Mouse (Mus musculus): ENCODE results near the gene Was.

- TF ChIP-seq MYC (IDR thresholded peaks at IDR 0.05; ENCODE audit: low read depth, low read length): no peak
- TF ChIP-seq CTCF (IDR thresholded peaks at IDR 0.05 in 2 of 3, conservative IDR thresholded peaks at IDR 0.05 in 1 of 3; ENCODE audit: control insufficient read depth in 1 of 3, insufficient read depth in 1 of 3, low read depth in 2 of 3, low read length in 3 of 3, poor library complexity in 1 of 3, severe bottlenecking in 1 of 3): no peak
- no peak for TF ChIP-seq USF1 (IDR thresholded peaks at IDR 0.05; ENCODE audit: low read depth, low read length)
- no peak for TF ChIP-seq POLR2AphosphoS5 (IDR thresholded peaks at IDR 0.05; ENCODE audit: borderline replicate concordance, low read depth, low read length)
- TF ChIP-seq ELF1 (IDR thresholded peaks at IDR 0.05; ENCODE audit: low read depth, low read length): no peak
- TF ChIP-seq POLR2A (IDR thresholded peaks at IDR 0.05; ENCODE audit: control insufficient read depth in 1 of 2, insufficient read depth in 1 of 2, low read depth in 1 of 2, low read length in 2 of 2, poor library complexity in 1 of 2): no peak
- TF ChIP-seq CHD1 (IDR thresholded peaks at IDR 0.05; ENCODE audit: low read depth, low read length): no peak
These were observed 21.1 kb downstream of the Was start for GRCm38 (mm10) chrX:8069166-8069565.
